Mouse (Mus musculus) lung, postnatal 0 days (tissue): Measurements from ENCODE around the gene Tln2.

Source experiments
- CTCF ChIP-seq: IDR thresholded peaks from 2 replicates; pipeline ENCODE4 v1.5.1; 2016; ENCODE audit warnings: antibody characterized with exemption, mild to moderate bottlenecking
- EP300 ChIP-seq: IDR thresholded peaks from 2 replicates; pipeline ENCODE4 v1.6.1; 2016; ENCODE audit warnings: antibody characterized with exemption, mild to moderate bottlenecking, control low read depth

- TF ChIP-seq CTCF (no peak), EP300 (no peak)
Observed at GRCm38 (mm10) chr9:67509510-67509909, 50.0 kb downstream of the Tln2 start.
